Mouse (Mus musculus) cerebellum, adult (tissue): Measurements from ENCODE around the gene Isoc2b.
"Not testable (repeated sequence)": the region's sequence is repeated elsewhere in the genome, so short reads cannot be mapped to it uniquely, and the experiment has no call there.

Experiments
- ATAC-seq: cut with Nextera tagmentation; 2 replicates; pipeline ENCODE4 v1.9.2; 2017; ENCODE audit warnings: mild to moderate bottlenecking, moderate library complexity, mixed read lengths; ENCODE audit not compliant: insufficient number of reproducible peaks, low FRiP score, low TSS enrichment

The Isoc2b gene

DNA sequence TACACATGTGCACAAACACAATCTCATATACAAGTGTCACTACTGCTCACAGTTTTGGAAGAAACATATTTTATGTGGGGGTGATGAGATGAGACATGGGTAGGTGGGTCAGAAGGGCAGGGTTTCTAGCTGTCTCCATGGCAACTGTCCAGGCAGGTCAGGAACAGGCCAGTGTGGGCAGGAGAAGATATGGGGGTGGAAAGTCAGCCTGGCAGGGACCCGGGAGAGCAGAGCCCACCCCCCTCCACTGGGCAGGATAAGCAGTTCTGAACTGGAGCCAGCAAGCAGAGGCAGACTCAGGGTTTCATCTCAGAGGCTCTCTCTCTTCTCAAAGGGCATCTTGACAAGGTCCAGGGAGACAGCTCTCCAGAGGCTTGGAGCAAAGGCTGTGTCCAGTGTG is 32.4 kb downstream of the Isoc2b start:
- ATAC-seq = no peak

DNA sequence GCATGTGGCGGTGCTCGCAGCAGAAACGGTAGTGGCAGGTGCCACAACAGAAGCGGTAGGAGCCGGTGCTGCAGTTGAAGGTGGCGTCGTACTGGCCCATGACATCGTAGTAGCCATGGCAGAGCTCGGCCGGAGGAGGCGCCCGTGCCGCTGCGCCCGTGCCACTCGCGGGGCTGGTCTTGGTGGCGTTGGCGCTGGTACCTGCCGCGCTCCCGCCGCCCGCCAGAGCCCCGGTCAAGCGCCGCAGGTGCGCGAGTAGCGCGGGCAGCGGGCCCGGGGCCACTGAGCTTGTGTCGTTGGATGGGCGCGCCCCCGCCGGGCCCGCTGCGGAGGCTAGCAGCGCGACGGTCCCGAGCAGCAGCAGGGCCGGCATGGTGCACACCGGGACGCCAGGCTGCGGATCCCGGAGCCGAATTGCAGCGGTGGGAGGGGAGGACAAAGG is 33.7 kb downstream of the Isoc2b start:
- peak; percentile 92 for ATAC-seq

DNA sequence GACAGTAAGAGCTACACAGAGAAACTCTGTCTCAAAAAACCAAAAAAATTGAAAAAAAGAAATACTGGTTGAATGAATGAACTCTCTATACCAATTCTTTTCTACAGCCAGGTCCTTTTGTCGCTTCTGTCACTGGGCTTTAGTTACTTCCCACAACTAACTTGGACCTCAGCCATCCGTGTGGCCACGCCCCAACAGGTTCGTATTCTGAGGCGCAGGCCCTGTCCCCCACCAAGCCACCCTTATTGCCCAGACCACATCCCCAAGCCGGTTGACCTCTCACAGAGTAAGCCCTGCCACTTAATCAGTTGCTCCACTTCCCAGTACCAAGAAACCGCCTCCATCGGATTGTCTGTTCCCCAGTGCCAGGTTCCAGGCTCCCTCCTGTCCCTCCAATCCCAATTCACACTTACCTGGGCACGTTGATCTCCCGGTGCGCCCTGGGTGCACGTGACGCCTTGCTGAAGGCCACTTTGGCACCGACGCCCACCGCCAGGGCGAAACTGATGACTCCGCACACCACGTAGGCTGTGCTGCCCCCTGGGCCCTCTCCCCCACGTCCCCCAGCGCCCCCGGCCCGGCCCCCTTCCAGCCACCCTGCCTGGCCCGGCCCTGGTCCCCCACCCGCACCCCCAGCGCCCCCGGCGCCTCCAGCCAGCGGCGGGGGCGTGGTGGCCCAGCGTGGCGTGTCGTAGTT is 34.3 kb downstream of the Isoc2b start:
- ATAC-seq = no peak

DNA sequence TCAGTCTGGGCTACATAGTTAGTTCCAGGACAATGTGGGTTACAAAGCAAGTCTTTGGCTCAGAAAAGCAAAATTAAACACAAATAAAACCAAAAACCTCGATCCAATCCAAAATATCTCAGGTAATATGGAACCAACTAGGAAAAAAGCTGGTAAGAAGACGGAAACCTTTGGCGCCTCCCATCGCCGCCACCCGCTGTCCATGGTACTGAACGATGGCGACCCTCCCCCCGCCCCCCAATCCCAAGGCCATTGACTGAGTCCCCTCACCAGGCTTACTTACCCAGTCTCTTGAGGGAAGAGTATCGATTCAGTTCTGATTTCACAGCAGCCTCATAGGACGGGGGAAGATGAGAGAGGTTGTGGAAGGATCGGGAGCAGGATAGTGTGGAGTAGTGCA is 39.6 kb downstream of the Isoc2b start:
- ATAC-seq = no peak

DNA sequence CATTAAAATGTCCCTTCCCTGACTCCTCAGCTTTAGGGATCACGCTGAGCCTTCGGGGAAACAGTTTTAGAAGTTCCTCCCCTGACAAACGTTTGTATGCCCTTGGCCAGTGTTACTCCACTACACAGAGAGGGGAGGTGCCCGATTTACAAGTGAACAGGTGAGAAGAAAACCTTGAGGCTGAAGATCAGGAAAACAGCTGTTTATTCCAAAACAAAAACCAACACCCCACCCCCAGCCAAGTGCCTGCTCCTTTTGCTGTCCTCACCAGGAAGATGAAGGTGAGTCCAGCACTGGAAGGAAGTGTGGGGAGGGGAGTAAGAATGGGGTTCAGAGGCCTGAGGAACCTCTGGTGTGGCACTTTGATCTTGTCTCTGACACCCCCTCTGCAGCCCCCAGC is 44.7 kb downstream of the Isoc2b start:
- ATAC-seq = no peak

DNA sequence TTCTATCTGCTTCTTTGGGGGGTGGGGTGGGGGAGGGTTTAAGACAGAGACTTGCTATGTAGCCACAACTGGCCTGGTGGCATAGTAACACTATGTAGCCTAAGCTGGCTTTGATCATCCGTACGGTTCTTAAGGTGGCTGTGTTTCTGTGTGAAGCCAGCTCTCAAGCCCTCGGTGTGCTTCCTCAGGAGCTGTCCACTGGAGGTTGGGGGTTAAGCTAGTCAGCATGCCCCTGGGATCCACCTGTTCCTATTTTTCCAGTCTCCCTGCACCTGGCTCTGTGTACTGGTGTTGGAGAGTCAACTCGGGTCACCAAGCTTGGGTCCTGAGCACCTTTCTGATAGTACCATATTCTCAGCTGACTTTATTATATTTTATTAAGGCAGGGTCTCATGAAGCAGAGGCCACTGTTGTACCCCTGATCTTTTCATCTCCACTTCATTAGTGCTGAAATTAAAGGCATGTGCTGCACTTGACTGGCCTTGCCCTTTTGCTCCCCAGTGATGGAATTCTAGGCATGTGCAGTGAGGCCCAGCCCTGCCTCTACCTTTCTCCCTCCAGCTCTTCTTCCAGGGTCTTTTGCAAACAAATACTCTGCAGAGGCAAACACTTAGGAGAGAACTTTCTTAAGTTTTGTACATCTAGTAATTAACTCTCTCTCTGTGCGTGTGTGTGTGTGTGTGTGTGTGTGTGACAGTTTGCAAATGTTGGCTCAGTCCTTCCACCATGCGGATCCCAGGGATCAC is 47.7 kb downstream of the Isoc2b start:
- no peak for ATAC-seq

DNA sequence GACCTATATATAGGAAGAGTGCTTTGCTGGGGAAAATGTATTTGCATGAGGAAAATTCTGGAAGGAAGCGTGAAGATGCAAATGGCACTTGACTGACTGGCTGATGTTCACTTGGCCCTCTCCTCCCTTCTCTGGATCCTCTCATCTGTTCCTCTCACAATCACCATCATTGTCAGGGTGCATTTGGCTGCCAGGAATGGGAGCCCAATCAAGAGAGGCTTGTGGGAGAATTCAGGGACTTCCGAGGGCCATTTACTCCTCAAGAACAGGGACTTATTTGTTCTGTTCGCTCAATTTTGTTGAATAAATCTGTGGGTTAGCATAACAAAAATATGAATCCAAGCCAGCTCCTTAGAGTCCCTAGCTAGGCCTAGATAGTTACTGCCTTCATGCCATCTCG is 48.4 kb downstream of the Isoc2b start:
- ATAC-seq = no peak

DNA sequence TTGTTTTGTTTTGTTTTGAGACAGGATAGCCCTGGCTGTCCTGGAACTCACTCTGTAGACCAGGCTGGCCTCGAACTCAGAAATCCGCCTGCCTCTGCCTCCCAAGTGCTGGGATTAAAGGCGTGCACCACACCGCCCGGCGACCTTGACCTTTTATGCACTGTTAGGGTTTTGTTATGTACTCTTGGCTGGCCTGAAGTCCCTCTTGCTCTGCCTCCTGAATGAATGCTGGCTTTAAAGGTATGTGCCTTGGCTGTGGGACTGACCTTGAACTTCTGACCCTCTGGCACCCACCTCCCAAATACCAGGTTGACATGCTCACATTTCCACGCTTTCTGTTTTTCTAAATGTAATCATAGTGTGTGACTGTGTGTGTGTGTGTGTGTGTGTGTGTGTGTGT is 49.1 kb downstream of the Isoc2b start:
- ATAC-seq = not testable (repeated sequence)

DNA sequence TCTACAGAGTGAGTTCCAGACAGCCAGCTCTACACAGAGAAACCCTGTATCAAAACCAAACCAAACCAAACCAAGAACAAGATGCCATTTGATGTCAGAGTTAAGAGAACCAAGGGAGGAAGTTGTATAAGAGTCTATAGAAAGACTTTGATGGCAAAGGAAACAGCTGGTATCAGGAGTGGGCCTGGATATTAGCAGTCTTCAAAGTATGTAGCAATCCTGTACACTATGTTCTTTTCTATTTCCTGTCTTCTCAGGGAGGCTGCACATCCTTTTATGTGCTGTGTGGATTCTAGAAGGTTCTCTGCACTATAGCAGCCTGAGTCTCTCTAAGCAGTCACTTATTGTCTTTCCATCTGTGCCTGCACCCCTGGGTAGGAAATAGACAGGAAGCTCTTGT is 53.5 kb downstream of the Isoc2b start:
- no peak for ATAC-seq

DNA sequence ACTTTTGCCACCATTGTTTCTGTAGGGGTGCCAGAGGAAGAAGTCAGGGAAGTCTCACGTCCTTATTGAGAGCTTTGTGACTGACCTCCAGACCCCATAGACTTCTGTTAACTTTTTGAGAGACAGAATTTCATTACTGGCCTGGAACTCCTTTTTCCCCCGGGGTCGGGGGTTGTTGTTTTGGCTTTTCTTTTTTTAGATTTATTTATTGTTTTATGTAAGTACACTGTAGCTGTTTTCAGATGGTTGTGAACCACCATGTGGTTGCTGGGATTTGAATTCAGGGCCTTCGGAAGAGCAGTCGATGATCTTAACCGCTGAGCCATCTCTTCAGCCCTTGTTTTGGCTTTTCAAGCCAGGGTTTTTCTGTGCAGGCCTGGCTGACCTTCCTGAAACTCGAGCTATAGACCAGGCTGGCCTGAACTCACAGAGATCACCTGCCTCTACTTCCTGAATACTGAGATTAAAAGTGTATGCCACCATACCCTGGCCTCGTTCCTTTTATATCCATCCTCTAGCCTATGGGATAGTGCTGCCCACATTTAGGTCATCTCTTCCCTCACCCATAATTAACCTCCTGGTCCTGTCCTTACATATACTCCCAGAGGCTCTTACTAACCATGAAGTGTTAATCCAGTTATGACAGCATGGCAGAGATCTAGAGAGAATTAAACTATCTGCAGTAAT is 56.8 kb downstream of the Isoc2b start:
- no peak for ATAC-seq

DNA sequence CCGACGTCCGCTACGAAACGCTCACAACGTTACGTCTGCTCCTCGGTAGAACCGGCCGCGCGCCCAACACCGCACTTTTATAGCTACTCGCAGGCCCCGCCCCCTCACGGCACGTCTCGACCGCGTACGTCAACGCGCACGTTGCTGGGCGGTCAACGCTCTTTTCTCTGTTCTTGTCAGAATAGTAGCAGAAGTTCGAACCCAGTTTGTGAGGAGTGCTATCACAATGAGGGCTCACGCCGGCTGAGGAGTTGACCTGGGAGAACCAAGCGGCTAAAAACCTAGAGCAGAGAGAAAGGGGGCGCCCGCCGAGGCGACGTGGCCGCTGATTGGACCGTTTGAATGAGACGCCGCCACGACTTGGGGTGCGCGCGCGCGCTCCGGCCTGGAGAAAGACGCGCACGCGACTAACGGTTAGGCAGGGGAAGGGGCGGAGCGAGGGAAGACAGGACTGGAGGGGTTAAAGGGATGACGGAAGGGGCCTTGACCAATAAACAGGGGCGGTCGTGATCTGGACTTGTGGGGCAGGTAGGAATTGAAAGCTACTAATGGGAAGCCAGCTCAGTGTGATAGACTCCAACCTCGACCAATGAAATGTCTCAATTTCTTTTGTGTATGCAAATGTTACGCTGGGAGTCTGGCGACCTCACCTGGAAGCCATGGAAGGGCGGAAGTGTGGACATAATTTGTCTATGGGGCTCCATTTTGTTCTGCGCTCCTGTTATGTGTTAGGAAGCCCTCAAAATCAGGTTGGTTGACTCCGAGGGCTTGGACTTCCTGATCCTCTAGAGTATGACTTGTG is 57.6 kb downstream of the Isoc2b start, which contains the start of gene Ube2s:
TSS of gene Ube2s (minus strand) at position 288 of the 802 bp plus-strand sequence.
- ATAC-seq = peak; percentile 99

DNA sequence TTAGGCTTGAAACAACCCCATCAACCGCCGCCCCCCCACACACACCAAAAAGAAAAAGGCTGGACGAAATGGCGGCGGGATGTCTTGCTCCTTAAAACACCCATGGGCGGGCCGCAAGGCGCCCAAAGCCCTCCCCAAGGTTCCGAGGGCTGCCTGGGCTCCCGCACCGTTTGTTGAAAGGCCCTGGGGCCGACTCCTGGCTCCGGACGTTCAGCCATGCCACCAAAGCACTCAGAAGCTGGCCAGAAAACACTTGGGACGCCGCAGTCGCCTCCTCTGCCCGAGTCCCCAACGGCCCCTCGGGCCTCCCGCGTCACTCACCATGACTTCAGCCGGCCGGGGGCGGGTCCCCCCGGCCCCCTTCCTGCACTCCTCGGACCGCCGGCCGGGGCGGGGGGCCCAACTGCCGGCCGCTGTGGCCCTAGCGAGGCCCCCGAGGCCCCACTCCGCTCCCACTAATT is 58.2 kb downstream of the Isoc2b start:
- ATAC-seq = peak; percentile 5; the same call in 1 of the 2 replicates

DNA sequence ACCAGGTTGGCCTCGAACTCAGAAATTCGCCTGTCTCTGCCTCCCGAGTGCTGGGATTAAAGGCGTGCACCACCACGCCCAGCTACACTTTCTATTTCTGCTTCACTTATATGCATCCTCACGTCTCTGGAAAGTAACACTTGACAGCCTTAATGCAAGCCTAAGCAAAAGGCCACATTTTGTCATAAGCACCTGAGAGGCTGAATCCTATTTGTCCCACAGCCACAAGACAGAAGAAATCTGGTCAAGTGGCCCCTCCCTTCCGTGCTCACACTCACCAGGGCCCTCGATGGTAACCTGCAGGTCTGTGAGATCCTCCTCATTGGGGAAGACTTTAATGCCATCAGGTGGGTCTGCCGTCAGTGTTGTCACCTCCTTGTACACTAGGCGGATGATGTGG is 58.9 kb downstream of the Isoc2b start:
- not testable (repeated sequence) for ATAC-seq

DNA sequence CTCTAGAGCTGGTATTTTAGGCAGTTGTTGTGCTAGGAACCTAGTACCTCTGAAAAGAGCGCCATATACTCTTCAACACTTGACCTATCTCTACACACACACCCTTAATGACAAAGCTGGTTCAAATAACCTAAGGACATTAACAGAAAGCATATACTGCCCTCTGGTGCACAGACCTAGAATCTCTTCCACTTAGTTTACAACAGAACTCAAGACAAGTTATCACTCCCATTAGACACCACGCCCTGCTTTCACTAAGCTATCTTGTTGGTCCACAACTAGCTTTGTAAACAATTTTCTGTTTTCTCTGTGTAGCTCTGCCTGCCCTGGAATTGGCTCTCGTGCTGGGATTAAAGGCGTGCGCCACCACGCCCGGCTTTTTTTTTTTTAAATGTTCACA is 63.3 kb downstream of the Isoc2b start:
- no peak for ATAC-seq

DNA sequence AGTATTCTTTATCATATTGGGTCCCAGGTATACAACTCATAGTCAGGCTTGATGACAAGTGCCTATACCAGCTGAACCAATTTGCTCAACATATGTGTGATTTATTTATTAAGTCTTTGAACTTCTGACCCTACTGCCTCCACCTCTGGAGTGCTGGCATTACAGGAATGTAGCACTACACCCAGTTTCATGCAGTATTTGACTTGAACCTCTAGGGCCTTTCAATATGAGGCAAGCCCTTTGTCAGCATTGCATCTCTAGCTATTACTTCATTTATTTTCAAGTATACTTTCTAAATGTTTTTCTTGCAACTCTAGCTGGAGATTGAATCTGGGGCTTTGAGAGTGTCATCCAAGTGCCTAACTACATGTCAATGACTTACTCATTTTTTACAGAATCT is 67.8 kb downstream of the Isoc2b start:
- no peak for ATAC-seq

DNA sequence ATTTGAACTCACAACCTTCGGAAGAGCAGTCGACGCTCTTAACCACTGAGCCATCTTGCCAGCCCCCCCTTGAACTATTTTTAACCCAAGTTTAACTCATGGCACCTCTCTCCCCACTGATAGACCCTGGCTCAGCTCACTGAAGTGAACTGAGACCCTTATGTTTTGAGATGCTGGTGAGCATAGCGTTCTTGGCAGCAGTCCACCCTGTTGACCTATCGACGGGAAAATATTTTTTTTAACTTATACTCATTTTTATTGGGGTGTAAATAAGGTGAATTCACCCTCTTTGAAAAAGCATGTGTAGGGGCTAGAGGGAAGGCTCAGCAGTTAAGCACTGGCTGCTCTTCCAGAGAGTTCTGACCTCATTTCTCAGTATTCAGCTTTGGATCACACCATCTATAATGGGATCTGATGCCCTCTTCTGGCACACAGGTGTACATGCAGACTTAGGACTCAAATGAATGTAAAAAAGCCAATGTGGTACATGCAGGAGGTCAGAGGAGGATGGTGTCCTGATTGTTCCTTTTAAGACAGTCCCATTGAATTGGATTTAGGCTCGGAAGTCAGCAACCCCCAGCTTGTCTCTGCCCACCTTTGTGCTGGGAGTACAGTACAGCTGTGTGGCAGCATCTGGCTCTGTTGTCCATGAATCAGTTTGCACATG is 74.2 kb downstream of the Isoc2b start:
- no peak for ATAC-seq
